Mouse (Mus musculus) ES-Bruce4 (cell line): ENCODE results near the gene Atp1a2. TPM values are rescaled to one million over a fixed set of nuclear protein-coding genes. Genes with fewer than 3 reads are reported as not detected.

Experiments
- H3K27ac ChIP-seq: 2 replicates; pipeline ENCODE4 v1.5.1; 2012; ENCODE audit warnings: low read length, inconsistent platforms; ENCODE audit not compliant: insufficient read depth
- H3K27me3 ChIP-seq: 2 replicates; pipeline ENCODE4 v1.6.1; 2012; ENCODE audit warnings: mild to moderate bottlenecking, low read length, inconsistent platforms; ENCODE audit not compliant: control insufficient read depth, poor library complexity, insufficient read depth, severe bottlenecking
- H3K36me3 ChIP-seq: 2 replicates; pipeline ENCODE4 v1.6.1; 2012; ENCODE audit warnings: inconsistent platforms, mild to moderate bottlenecking, low read length, moderate library complexity; ENCODE audit not compliant: control insufficient read depth, poor library complexity, insufficient read depth, severe bottlenecking
- H3K4me1 ChIP-seq: one replicate; pipeline ENCODE4 v1.8.1; 2011; ENCODE audit warnings: low read length; ENCODE audit not compliant: control insufficient read depth, insufficient read depth
- H3K4me3 ChIP-seq: 2 replicates; pipeline ENCODE4 v1.5.1; 2011; ENCODE audit warnings: low read depth, mild to moderate bottlenecking, low read length
- H3K9ac ChIP-seq: 2 replicates; pipeline ENCODE4 v1.6.1; 2012; ENCODE audit warnings: low read depth, mild to moderate bottlenecking, inconsistent platforms; ENCODE audit not compliant: poor library complexity, severe bottlenecking
- H3K9me3 ChIP-seq: replicated peaks from 2 replicates; pipeline ENCODE4 v1.6.1; 2012; ENCODE audit warnings: mild to moderate bottlenecking, low read length, inconsistent platforms; ENCODE audit not compliant: control insufficient read depth, poor library complexity, insufficient read depth, severe bottlenecking
- CTCF ChIP-seq: IDR thresholded peaks from one replicate; pipeline ENCODE4 v1.8.1; 2011; ENCODE audit warnings: low read depth, low read length
- EP300 ChIP-seq: IDR thresholded peaks from 2 replicates; pipeline ENCODE4 v1.6.1; 2011; ENCODE audit warnings: low read depth, low read length; ENCODE audit not compliant: insufficient read depth
- POLR2A ChIP-seq: IDR thresholded peaks from one replicate; pipeline ENCODE4 v1.8.1; 2011; ENCODE audit warnings: low read length; ENCODE audit not compliant: insufficient read depth
- polyA plus RNA-seq: library from polyadenylated mRNA; stranded (reverse); fragments of >200 nt; gene quantifications from 2 replicates; pipeline ENCODE4 v1.2.4, GENCODE M21; 2011; ENCODE audit warnings: low read depth; ENCODE audit not compliant: missing spikeins, insufficient read depth, insufficient read length

Atp1a2 gene
- polyA plus RNA-seq, 1 experiment = 2.1 TPM

DNA sequence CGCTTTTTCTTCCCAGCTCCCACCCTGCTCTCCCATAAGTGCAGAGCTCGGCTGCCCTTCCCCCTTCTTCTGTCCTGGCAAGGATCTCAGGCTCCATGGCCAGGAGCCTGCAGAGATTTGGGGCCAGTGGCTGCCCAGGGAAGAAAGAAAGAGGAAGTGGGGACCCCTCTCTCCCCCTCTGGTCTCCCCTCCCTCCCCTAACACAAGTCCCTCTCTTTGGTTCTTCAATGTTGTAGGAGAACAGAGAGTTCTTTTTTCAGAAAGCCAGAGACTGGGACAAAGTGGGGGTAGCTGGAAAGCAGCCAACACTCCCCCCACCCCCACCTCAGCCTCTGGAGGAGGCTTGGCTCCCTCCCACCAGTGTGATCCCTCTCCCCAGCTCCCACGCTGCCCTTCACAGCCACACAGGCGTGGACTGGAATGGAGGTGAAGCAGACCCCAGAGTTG lies 2.1 kb downstream of the Atp1a2 start:
- Histone ChIP-seq H3K36me3 (no peaks in the 10 kb centered on the region), H3K4me3 (no peak overlapping the region), H3K9ac (no peak overlapping the region), H3K27ac (no peak overlapping the region), H3K27me3 (no peaks in the 10 kb centered on the region), H3K4me1 (peaks cover 8% of the 10 kb centered on the region), H3K9me3 (no peaks in the 10 kb centered on the region)
- TF ChIP-seq EP300 = no peak
- TF ChIP-seq CTCF = no peak
- TF ChIP-seq POLR2A = no peak

DNA sequence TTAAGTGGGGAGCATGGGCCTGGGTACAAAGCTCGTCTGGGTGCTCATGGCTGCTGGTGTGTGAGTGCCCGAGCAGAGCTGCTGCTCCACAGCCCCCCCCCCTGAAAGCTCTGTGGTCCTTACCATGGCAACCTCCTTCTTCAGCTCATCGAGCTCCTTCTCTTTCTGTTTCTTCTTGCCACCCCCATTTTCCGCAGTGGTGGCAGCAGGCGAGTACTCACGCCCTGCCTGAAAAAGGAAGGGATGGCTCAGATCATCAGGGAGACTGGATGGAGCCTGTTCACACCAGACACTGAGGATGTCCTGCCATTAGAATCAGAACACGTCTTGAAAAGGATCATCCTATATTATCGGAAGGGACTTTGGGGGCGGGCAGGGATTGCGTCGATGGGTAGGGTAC lies 4.4 kb downstream of the Atp1a2 start:
- Histone ChIP-seq H3K27me3 (no peaks in the 10 kb centered on the region), H3K9me3 (no peaks in the 10 kb centered on the region), H3K4me3 (no peak overlapping the region), H3K27ac (no peak overlapping the region), H3K9ac (no peak overlapping the region), H3K36me3 (no peaks in the 10 kb centered on the region), H3K4me1 (peaks cover 2% of the 10 kb centered on the region)
- TF ChIP-seq CTCF = no peak
- no peak for TF ChIP-seq EP300
- TF ChIP-seq POLR2A = no peak

DNA sequence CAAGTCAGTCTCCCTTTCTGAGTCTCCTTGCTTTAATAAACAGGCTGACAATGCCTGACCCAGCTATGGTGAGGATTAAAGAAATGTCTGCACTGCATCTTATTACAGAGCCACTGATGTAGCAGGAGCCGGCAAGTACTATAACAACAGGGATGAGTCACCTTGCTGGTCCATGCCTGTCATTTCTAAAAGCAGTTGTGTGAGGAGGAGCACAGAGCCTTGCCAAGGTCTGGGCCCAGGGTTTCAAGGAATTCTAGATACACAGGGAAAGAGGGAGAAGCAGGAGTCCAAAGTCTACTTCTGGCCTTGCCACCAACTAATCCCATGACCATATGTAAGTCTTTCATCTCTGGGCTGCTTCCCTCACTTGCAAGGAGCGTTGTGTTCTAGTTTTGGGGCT lies 5.0 kb downstream of the Atp1a2 start:
- Histone ChIP-seq H3K4me1 (peaks cover 2% of the 10 kb centered on the region), H3K27me3 (no peaks in the 10 kb centered on the region), H3K27ac (no peak overlapping the region), H3K9ac (no peak overlapping the region), H3K36me3 (no peaks in the 10 kb centered on the region), H3K4me3 (no peak overlapping the region), H3K9me3 (no peaks in the 10 kb centered on the region)
- TF ChIP-seq CTCF (no peak), EP300 (no peak), POLR2A (no peak)

DNA sequence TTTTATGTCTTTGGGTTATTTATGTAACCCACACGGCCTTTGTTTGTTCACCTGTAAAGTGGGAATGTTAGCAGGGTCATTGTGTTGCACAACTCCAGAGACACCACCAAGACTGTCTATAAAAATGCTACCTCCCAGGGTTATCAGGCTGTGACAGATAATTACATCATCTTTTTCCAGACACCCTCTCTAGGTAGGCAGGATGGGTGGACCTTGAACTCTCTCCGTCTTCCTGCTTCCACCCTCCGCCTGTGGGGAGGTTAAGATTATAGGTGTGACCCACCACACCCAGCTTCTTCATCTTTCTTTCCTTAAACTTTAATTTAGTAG lies 8.3 kb downstream of the Atp1a2 start:
- Histone ChIP-seq H3K36me3 (no peaks in the 10 kb centered on the region), H3K27ac (no peak overlapping the region), H3K9me3 (no peaks in the 10 kb centered on the region), H3K4me3 (no peak overlapping the region), H3K27me3 (no peaks in the 10 kb centered on the region), H3K4me1 (no peaks in the 10 kb centered on the region), H3K9ac (no peak overlapping the region)
- TF ChIP-seq POLR2A (no peak), CTCF (no peak), EP300 (no peak)

DNA sequence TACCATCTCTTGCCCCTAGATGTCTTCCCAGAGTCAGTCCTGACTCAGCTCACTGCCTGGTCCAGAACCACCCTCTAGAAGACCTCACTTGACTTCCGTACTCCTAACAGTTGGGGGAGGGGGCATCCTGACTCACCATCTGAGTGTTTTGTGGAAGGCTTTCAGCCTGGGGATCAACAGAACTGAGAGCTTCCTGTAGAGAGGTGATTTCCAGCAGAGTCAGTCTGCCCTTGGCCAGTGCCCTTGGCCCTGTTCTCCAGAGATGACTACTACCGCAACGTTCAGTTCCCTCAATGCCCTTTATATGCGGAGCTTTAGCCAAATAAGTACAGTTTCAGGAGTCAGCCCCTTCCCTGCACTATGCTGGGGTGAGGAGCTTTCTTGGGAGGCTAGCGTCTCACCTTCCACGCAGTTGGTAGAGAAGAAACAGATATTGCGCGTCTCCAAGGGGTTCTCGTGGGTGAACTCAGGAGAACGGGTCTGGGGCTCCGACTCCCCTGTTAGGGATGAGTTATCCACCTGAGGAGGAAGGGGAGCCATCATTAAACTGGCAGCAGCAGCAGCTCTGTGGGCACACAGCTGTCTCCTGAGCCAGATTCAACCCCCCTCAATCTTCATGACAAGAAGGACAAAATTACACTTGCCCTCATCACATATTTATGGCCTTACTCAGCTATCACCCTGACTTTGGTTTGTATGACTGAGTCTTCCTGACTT lies 8.8 kb downstream of the Atp1a2 start:
- TF ChIP-seq CTCF (no peak), EP300 (no peak), POLR2A (no peak)
- no peak overlapping the region for H3K27ac ChIP-seq
- no peaks in the 10 kb centered on the region for H3K9me3 ChIP-seq
- no peaks in the 10 kb centered on the region for H3K27me3 ChIP-seq
- H3K36me3 ChIP-seq = no peaks in the 10 kb centered on the region
- no peaks in the 10 kb centered on the region for H3K4me1 ChIP-seq
- no peak overlapping the region for H3K4me3 ChIP-seq
- H3K9ac ChIP-seq = no peak overlapping the region

DNA sequence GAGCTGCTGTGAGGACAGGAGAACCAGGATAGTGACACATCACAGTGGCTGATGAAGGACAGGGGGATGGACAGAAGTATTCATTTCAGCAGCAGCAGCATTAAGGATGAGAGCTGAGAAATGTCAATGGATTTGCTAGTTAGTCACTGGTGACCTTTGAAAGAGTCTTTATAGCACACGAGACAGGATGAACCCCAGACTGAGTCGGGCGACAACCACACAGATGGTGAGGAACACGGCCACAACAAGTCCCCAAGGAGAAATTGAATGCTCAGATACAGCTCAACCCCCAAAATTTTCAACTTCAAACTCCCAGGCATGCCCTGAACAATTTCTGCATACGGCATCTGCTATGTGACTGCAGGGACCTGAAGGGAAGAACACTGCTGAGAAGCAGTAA lies 11.1 kb downstream of the Atp1a2 start:
- no peak overlapping the region for H3K4me3 ChIP-seq
- H3K9me3 ChIP-seq = no peaks in the 10 kb centered on the region
- TF ChIP-seq EP300 (no peak), CTCF (no peak), POLR2A (no peak)
- no peaks in the 10 kb centered on the region for H3K36me3 ChIP-seq
- no peak overlapping the region for H3K27ac ChIP-seq
- H3K4me1 ChIP-seq = no peaks in the 10 kb centered on the region
- H3K27me3 ChIP-seq = no peaks in the 10 kb centered on the region
- no peak overlapping the region for H3K9ac ChIP-seq

DNA sequence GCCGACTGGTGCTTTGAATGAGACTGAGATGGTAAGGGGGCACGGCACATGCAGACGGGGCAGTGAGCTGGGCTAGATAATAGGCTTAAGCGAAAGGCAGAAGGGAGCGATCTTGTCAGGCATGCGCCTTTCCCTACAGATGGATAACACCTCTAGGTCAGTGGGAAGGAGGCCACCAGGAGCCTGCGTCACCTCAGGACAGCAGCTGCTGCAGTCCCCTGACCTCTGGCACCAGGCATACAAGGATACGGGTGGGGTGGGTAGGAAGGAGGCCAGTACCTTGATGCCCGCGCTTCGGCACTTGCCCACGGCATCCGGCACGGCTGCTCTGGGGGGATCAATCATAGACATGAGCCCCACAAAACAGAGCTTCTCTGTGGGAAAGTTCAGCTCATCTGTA lies 13.6 kb downstream of the Atp1a2 start:
- TF ChIP-seq POLR2A (no peak), EP300 (no peak), CTCF (no peak)
- H3K27ac ChIP-seq = no peak overlapping the region
- H3K9ac ChIP-seq = no peak overlapping the region
- no peaks in the 10 kb centered on the region for H3K4me1 ChIP-seq
- no peaks in the 10 kb centered on the region for H3K9me3 ChIP-seq
- H3K4me3 ChIP-seq = no peak overlapping the region
- H3K27me3 ChIP-seq = no peaks in the 10 kb centered on the region
- H3K36me3 ChIP-seq = no peaks in the 10 kb centered on the region
